13 mouse cellular contexts compared by ENCODE assay signal in genomic region chr5:125017332-125017731, GRCm38 (mm10). TPM values are rescaled to one million over a fixed set of nuclear protein-coding genes. Genes with fewer than 3 reads are reported as not detected.
A peak's percentile ranks its signal among the peaks of the same experiment; 100 is the strongest.
DNase-seq lines count a peak whose midpoint lies in the region; ATAC-seq and TF ChIP-seq lines count a peak whose summit lies in the region.
"Had no signal": no experiment of that assay in that cellular context is flagged by ENCODE, and none has a peak within 500 bp of the region (broad histone marks: within the 10 kb centered on the region; RNA-seq: fewer than 3 reads in every experiment).

No protein-coding gene starts in this region.

- no peak overlapping the region for H3K4me3 ChIP-seq in kidney, embryonic 16.5 days (ENCODE audit: low read length)
- no peak overlapping the region for H3K4me3 ChIP-seq in limb, embryonic 10.5 days
- H3K4me3 ChIP-seq: neural tube, embryonic 15.5 days had no signal

- H3K4me2 ChIP-seq in kidney, embryonic 16.5 days (replicated peaks; ENCODE audit: low read depth, low read length): no peak overlapping the region
- H3K4me2 ChIP-seq: neural tube, embryonic 15.5 days had no signal

- H3K36me3 ChIP-seq in kidney, embryonic 16.5 days (ENCODE audit: insufficient read depth, low read length): peaks cover 51% of the 10 kb centered on the region
- H3K36me3 ChIP-seq in limb, embryonic 10.5 days: peaks cover 95% of the 10 kb centered on the region

- no peaks in the 10 kb centered on the region for H3K9me3 ChIP-seq in kidney, embryonic 16.5 days (ENCODE audit: low read length)
- H3K9me3 ChIP-seq in limb, embryonic 10.5 days (replicated peaks): no peaks in the 10 kb centered on the region
- H3K9me3 ChIP-seq: neural tube, embryonic 15.5 days had no signal

- peak; percentile 36 for DNase-seq in cerebellum, adult 11-12 months
- no peak for DNase-seq in cerebellum, adult 8-10 months
- DNase-seq in kidney, postnatal 14 days: peak; percentile 41
- peak; percentile 70 for DNase-seq in brain, embryonic 14.5 days (ENCODE audit: low read depth)
- DNase-seq in limb, embryonic 10.5 days (ENCODE audit: low spot score): no peak
- DNase-seq in adrenal gland, adult 18-20 months (ENCODE audit: low spot score in 2 of 2): no peak
- DNase-seq in heart, adult 18-20 months: no peak
- DNase-seq: embryo, embryonic 11 days; gastrocnemius, postnatal 25 days had no signal

- no peak for ATAC-seq in kidney, embryonic 16.5 days (ENCODE audit: low FRiP score, low TSS enrichment)
- ATAC-seq: midbrain, embryonic 16.5 days had no signal

- no peak for TF ChIP-seq CTCF in brain, embryonic 14.5 days (IDR thresholded peaks at IDR 0.05; ENCODE audit: borderline replicate concordance, extremely low read depth, insufficient read depth, insufficient read length)

- 0 out of 2 replicates have a peak, but pooled peaks cover 4% of the 10 kb centered on the region for H3K4me1 ChIP-seq in kidney, embryonic 16.5 days (ENCODE audit: insufficient read depth, low read length)
- peaks cover 18% of the 10 kb centered on the region for H3K4me1 ChIP-seq in limb, embryonic 10.5 days

- no peak overlapping the region for H3K9ac ChIP-seq in kidney, embryonic 16.5 days (replicated peaks; ENCODE audit: low read length)
- H3K9ac ChIP-seq: neural tube, embryonic 15.5 days had no signal

- no peak overlapping the region for H3K27ac ChIP-seq in kidney, embryonic 16.5 days (ENCODE audit: low read length)
- peak overlapping the region; percentile 50 for H3K27ac ChIP-seq in limb, embryonic 10.5 days
- H3K27ac ChIP-seq: neural tube, embryonic 15.5 days had no signal

- H3K27me3 ChIP-seq in kidney, embryonic 16.5 days (ENCODE audit: insufficient read depth, low read length): no peaks in the 10 kb centered on the region
- H3K27me3 ChIP-seq in limb, embryonic 10.5 days (ENCODE audit: low read depth, poor library complexity, severe bottlenecking): no peaks in the 10 kb centered on the region
- H3K27me3 ChIP-seq: neural tube, embryonic 15.5 days had no signal

- 52% methylated on average over 15 of the region's 15 CpGs for WGBS in kidney, embryonic 16.5 days
- 86% methylated on average over 15 of the region's 15 CpGs for whole genome bisulfite sequencing in limb, embryonic 10.5 days

- no peak for TF ChIP-seq POLR2A in brain, embryonic 14.5 days (IDR thresholded peaks at IDR 0.05; ENCODE audit: borderline replicate concordance, extremely low read depth, insufficient read depth, insufficient read length, poor library complexity, severe bottlenecking)

RNA-seq across cellular contexts. Expression of gene Rflna, which starts 14.3 kb away (rescaled TPM):
- 4.5 and 6.8 TPM in 2 replicates for polyA plus RNA-seq in kidney, embryonic 16.5 days (2015; fragmentation: Nextera tagmentation; extraction: Ambion mirVana)
- polyA plus RNA-seq in brain, embryonic 14.5 days (2012; rRNA removed): 7.7 and 8.4 TPM in 2 replicates
- polyA plus RNA-seq in limb, embryonic 10.5 days (2016; fragmentation: Nextera tagmentation; extraction: Ambion mirVana): 1.1 and 4.5 TPM in 2 replicates
- total RNA-seq in adrenal gland, adult 18-20 months (2021): 1 to 10 TPM; 2.9 to 6.3 TPM
- under 1 TPM; 0.18 to 0.20 TPM for total RNA-seq in heart, adult 18-20 months (2021)
- total RNA-seq: liver, adult 2 months had no signal

Comparison
In these comparisons a context has a peak if more than half of its experiments do, and no peak if none do; other contexts are left out.
1. DNase-seq: peak in cerebellum, adult 11-12 months (single experiment), kidney, postnatal 14 days (single experiment) and brain, embryonic 14.5 days (single experiment); none in cerebellum, adult 8-10 months (single experiment), limb, embryonic 10.5 days (single experiment), adrenal gland, adult 18-20 months (0 of 2) and heart, adult 18-20 months (0 of 2).